Mouse (Mus musculus) ES-Bruce4 (cell line): ENCODE results near the gene Eprs. TPM values are rescaled to one million over a fixed set of nuclear protein-coding genes. Genes with fewer than 3 reads are reported as not detected.
A peak's percentile ranks its signal among the peaks of the same experiment; 100 is the strongest.

ENCODE experiments used
- H3K27ac ChIP-seq: 2 replicates; pipeline ENCODE4 v1.5.1; 2012; ENCODE audit warnings: low read length, inconsistent platforms; ENCODE audit not compliant: insufficient read depth
- H3K27me3 ChIP-seq: 2 replicates; pipeline ENCODE4 v1.6.1; 2012; ENCODE audit warnings: mild to moderate bottlenecking, low read length, inconsistent platforms; ENCODE audit not compliant: control insufficient read depth, poor library complexity, insufficient read depth, severe bottlenecking
- H3K36me3 ChIP-seq: 2 replicates; pipeline ENCODE4 v1.6.1; 2012; ENCODE audit warnings: inconsistent platforms, mild to moderate bottlenecking, low read length, moderate library complexity; ENCODE audit not compliant: control insufficient read depth, poor library complexity, insufficient read depth, severe bottlenecking
- H3K4me1 ChIP-seq: one replicate; pipeline ENCODE4 v1.8.1; 2011; ENCODE audit warnings: low read length; ENCODE audit not compliant: control insufficient read depth, insufficient read depth
- H3K4me3 ChIP-seq: 2 replicates; pipeline ENCODE4 v1.5.1; 2011; ENCODE audit warnings: low read depth, mild to moderate bottlenecking, low read length
- H3K9ac ChIP-seq: 2 replicates; pipeline ENCODE4 v1.6.1; 2012; ENCODE audit warnings: low read depth, mild to moderate bottlenecking, inconsistent platforms; ENCODE audit not compliant: poor library complexity, severe bottlenecking
- H3K9me3 ChIP-seq: replicated peaks from 2 replicates; pipeline ENCODE4 v1.6.1; 2012; ENCODE audit warnings: mild to moderate bottlenecking, low read length, inconsistent platforms; ENCODE audit not compliant: control insufficient read depth, poor library complexity, insufficient read depth, severe bottlenecking
- CTCF ChIP-seq: IDR thresholded peaks from one replicate; pipeline ENCODE4 v1.8.1; 2011; ENCODE audit warnings: low read depth, low read length
- EP300 ChIP-seq: IDR thresholded peaks from 2 replicates; pipeline ENCODE4 v1.6.1; 2011; ENCODE audit warnings: low read depth, low read length; ENCODE audit not compliant: insufficient read depth
- POLR2A ChIP-seq: IDR thresholded peaks from one replicate; pipeline ENCODE4 v1.8.1; 2011; ENCODE audit warnings: low read length; ENCODE audit not compliant: insufficient read depth
- polyA plus RNA-seq: library from polyadenylated mRNA; stranded (reverse); fragments of >200 nt; gene quantifications from 2 replicates; pipeline ENCODE4 v1.2.4, GENCODE M21; 2011; ENCODE audit warnings: low read depth; ENCODE audit not compliant: missing spikeins, insufficient read depth, insufficient read length

Eprs gene
- polyA plus RNA-seq, 1 experiment = 189 TPM

- H3K9ac ChIP-seq = no peak overlapping the region
- H3K4me1 ChIP-seq = no peaks in the 10 kb centered on the region
- no peak overlapping the region for H3K4me3 ChIP-seq
- TF ChIP-seq CTCF = no peak
- TF ChIP-seq POLR2A = no peak
- no peak for TF ChIP-seq EP300
- no peaks in the 10 kb centered on the region for H3K27me3 ChIP-seq
- H3K36me3 ChIP-seq = 0 out of 2 replicates have a peak, but pooled peaks cover 2% of the 10 kb centered on the region
- H3K27ac ChIP-seq = no peak overlapping the region
- H3K9me3 ChIP-seq = no peaks in the 10 kb centered on the region
These were observed 26.3 kb upstream of the Eprs start for GRCm38 (mm10) chr1:185336535-185336934.

GRCm38 (mm10) chr1:185342441-185342840 lies 20.4 kb upstream of the Eprs start:
- H3K27me3 ChIP-seq = no peaks in the 10 kb centered on the region
- peaks cover 10% of the 10 kb centered on the region for H3K36me3 ChIP-seq
- no peak overlapping the region for H3K4me3 ChIP-seq
- no peaks in the 10 kb centered on the region for H3K9me3 ChIP-seq
- H3K4me1 ChIP-seq = no peaks in the 10 kb centered on the region
- H3K9ac ChIP-seq = no peak overlapping the region
- H3K27ac ChIP-seq = no peak overlapping the region
- no peak for TF ChIP-seq EP300

- Histone ChIP-seq H3K4me1 (no peaks in the 10 kb centered on the region), H3K36me3 (peaks cover 13% of the 10 kb centered on the region), H3K4me3 (no peak overlapping the region), H3K27ac (no peak overlapping the region), H3K9ac (no peak overlapping the region), H3K27me3 (no peaks in the 10 kb centered on the region), H3K9me3 (no peaks in the 10 kb centered on the region)
- TF ChIP-seq EP300 (no peak), CTCF (peak; percentile 79)
These were observed 19.4 kb upstream of the Eprs start for GRCm38 (mm10) chr1:185343422-185343821.

- Histone ChIP-seq H3K4me1 (no peaks in the 10 kb centered on the region), H3K9me3 (no peaks in the 10 kb centered on the region), H3K4me3 (no peak overlapping the region), H3K9ac (no peak overlapping the region), H3K36me3 (peaks cover 13% of the 10 kb centered on the region), H3K27me3 (no peaks in the 10 kb centered on the region), H3K27ac (no peak overlapping the region)
- TF ChIP-seq POLR2A (no peak), CTCF (peak; percentile 48)
These were observed 16.7 kb upstream of the Eprs start for GRCm38 (mm10) chr1:185346188-185346587.

GRCm38 (mm10) chr1:185349741-185350140 lies 13.1 kb upstream of the Eprs start:
- Histone ChIP-seq H3K27ac (no peak overlapping the region), H3K9me3 (no peaks in the 10 kb centered on the region), H3K4me1 (no peaks in the 10 kb centered on the region), H3K4me3 (no peak overlapping the region), H3K27me3 (no peaks in the 10 kb centered on the region), H3K9ac (no peak overlapping the region), H3K36me3 (peaks cover 14% of the 10 kb centered on the region)
- TF ChIP-seq CTCF (no peak), EP300 (no peak), POLR2A (no peak)

- Histone ChIP-seq H3K4me3 (no peak overlapping the region), H3K27ac (no peak overlapping the region), H3K9ac (no peak overlapping the region), H3K27me3 (no peaks in the 10 kb centered on the region), H3K9me3 (no peaks in the 10 kb centered on the region), H3K36me3 (peaks cover 14% of the 10 kb centered on the region), H3K4me1 (no peaks in the 10 kb centered on the region)
- TF ChIP-seq CTCF = no peak
- TF ChIP-seq POLR2A = no peak
- TF ChIP-seq EP300 = no peak
These were observed 12.2 kb upstream of the Eprs start for GRCm38 (mm10) chr1:185350611-185351010.
